Mouse (Mus musculus) stomach, postnatal 0 days (tissue): Measurements from ENCODE around the gene Jund.

Experiments used
- CTCF ChIP-seq: IDR thresholded peaks from 2 replicates; pipeline ENCODE4 v1.5.1; 2016; ENCODE audit warnings: antibody characterized with exemption, low read depth, mild to moderate bottlenecking, moderate library complexity
- EP300 ChIP-seq: optimal IDR thresholded peaks from 2 replicates; pipeline ENCODE3; 2016; ENCODE audit warnings: antibody characterized with exemption

DNA sequence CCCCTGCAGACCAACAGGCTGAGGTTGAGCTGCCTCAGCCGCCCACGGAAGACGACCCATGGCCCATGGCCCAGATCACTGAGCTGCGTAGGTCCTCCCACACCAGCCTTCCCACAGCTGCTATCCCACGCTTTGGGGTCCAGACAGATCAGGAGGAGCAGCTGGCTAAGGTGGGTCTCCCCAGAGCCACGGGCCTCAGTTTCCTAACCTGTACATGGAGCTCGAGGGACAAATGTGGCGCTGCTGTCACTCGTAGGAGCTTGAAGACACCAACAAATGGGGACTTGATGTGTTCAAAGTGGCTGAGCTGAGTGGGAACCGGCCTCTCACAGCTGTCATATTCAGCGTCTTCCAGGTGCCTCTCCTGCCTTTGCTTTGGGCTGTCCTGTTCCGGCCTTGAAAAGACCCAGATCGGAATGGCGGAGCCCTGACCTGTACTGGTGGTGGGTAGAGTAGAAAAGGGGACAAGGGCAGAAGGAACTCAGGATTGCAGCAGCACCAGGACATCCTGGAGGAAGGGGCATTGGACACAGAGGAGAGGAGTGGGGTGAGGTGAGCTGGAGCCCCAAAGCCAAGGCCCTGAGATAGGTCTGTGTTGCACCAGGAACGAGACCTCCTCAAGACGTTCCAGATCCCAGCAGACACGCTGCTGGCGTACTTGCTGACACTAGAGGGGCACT lies 48.6 kb downstream of the Jund start:
- TF ChIP-seq CTCF = no peak
- TF ChIP-seq EP300 = no peak
